Mouse (Mus musculus): ENCODE results near the gene Tsc22d2. TPM values are rescaled to one million over a fixed set of nuclear protein-coding genes. Genes with fewer than 3 reads are reported as not detected.

Tsc22d2 gene
- polyA plus RNA-seq, 1 experiment from 2014 or later, result 5.5 TPM

- no peak overlapping the region for H3K27ac ChIP-seq (ENCODE audit: low read depth)
Measured at GRCm38 (mm10) chr3:58411669-58412068, 2.8 kb upstream of the Tsc22d2 start.

DNA sequence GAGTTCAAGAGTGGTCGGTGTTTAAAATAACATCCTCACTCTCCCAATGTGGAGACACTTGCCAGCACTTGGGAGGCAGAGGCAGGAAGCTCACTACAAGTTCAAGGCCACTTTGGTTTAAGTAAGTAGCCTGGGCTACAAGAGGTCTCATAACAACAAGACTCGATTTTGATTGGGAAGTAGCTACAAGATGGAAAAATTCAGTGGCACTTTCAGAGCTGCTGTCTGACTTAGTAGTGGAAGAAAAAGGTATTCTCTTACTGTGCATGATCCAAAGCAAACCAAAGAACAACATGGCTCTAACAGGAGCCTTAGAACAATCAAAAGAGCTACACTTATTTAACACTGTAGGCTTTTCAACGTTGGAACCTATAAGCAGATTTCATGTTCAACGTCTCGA is 844 bp upstream of the Tsc22d2 start:
- DNase-seq (no peak), ATAC-seq (no peak)
- Histone ChIP-seq H3K27ac (ENCODE audit: low read depth) (peak overlapping the region; percentile 99), H3K27me3 (ENCODE audit: insufficient read depth, low read length) (no peaks in the 10 kb centered on the region), H3K9me3 (ENCODE audit: low read length) (no peaks in the 10 kb centered on the region), H3K4me2 (ENCODE audit: low read depth, low read length) (peak overlapping the region; percentile 96), H3K4me1 (ENCODE audit: insufficient read depth) (peaks cover 6% of the 10 kb centered on the region), H3K4me3 (ENCODE audit: low read depth, low read length) (peak overlapping the region; percentile 92), H3K36me3 (replicated peaks; ENCODE audit: insufficient read depth, low read length) (no peaks in the 10 kb centered on the region), H3K9ac (replicated peaks) (peak overlapping the region; percentile 98)
- TF ChIP-seq EP300 (IDR thresholded peaks at IDR 0.05; ENCODE audit: low read depth) (no peak), CTCF (IDR thresholded peaks at IDR 0.05; ENCODE audit: low read depth) (no peak)
- 34% methylated on average over 5 of the region's 5 CpGs for WGBS (ENCODE audit: insufficient replicate concordance)

More at GRCm38 (mm10) chr3:58411669-58412068, 2.8 kb upstream of the Tsc22d2 start:
- H3K9me3 ChIP-seq (ENCODE audit: low read length), result no peaks in the 10 kb centered on the region
- H3K4me1 ChIP-seq (ENCODE audit: insufficient read depth), result peaks cover 6% of the 10 kb centered on the region
- no peak overlapping the region for H3K4me2 ChIP-seq (ENCODE audit: low read depth, low read length)
- H3K9ac ChIP-seq (replicated peaks), result no peak overlapping the region
- no peak overlapping the region for H3K4me3 ChIP-seq (ENCODE audit: low read depth, low read length)
- ATAC-seq (no peak), DNase-seq (no peak)
- H3K36me3 ChIP-seq (replicated peaks; ENCODE audit: insufficient read depth, low read length), result no peaks in the 10 kb centered on the region
- H3K27me3 ChIP-seq (ENCODE audit: insufficient read depth, low read length), result no peaks in the 10 kb centered on the region
- TF ChIP-seq EP300 (IDR thresholded peaks at IDR 0.05; ENCODE audit: low read depth) (no peak), CTCF (IDR thresholded peaks at IDR 0.05; ENCODE audit: low read depth) (no peak)

DNA sequence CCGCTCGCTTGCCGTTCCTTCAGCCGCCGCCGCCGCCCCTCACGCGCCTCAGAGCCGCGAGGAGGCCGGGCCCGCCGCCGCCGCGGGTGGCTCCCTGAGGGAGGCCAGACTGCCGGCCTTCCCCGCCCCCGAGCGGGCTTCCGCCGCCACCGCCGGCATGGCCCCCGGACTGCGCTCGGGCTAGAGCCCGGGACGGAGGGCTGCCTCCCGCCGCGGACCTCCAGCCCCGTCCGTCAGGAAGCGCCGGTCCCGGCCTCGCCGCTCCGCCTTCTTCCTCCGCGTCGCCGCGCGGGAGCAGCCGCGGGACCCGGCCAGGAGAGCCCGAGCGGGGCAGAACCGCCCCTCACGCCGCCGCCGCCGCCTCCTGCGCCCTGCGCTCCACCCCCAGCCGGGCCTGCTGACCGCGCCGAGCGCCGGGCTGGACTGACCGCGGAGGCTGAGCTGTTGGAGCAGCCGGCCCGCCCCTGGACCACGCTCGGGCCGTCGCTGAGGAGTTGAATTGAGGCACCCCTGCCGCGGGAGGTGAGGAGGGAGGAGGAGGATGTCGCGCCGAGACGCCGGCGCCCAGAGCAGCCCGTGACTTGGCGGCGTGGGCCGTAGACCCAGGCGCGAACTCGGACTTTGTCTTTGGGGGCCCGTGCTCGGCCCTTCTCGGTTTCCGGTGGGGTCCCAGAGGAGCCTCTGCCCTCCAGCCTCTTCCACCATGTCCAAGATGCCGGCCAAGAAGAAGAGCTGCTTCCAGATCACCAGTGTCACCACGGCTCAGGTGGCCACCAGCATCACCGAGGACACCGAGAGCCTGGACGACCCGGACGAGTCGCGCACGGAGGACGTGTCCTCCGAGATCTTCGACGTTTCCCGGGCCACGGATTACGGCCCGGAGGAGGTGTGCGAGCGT is 720 bp downstream of the Tsc22d2 start:
- H3K27ac ChIP-seq (ENCODE audit: low read depth), result peak overlapping the region; percentile 99
- DNase-seq (peak; percentile 82), ATAC-seq (peak; percentile 66)
- H3K4me1 ChIP-seq (ENCODE audit: insufficient read depth), result peaks cover 8% of the 10 kb centered on the region
- no peak for TF ChIP-seq CTCF (IDR thresholded peaks at IDR 0.05; ENCODE audit: low read depth)
- no peak for TF ChIP-seq EP300 (IDR thresholded peaks at IDR 0.05; ENCODE audit: low read depth)
- H3K9me3 ChIP-seq (ENCODE audit: low read length), result no peaks in the 10 kb centered on the region
- peak overlapping the region; percentile 98 for H3K9ac ChIP-seq (replicated peaks)
- peak overlapping the region; percentile 96 for H3K4me2 ChIP-seq (ENCODE audit: low read depth, low read length)
- under 1% methylated on average over 102 of the region's 113 CpGs for WGBS (ENCODE audit: insufficient replicate concordance)
- no peaks in the 10 kb centered on the region for H3K27me3 ChIP-seq (ENCODE audit: insufficient read depth, low read length)
- no peaks in the 10 kb centered on the region for H3K36me3 ChIP-seq (replicated peaks; ENCODE audit: insufficient read depth, low read length)
- peak overlapping the region; percentile 92 for H3K4me3 ChIP-seq (ENCODE audit: low read depth, low read length)

GRCm38 (mm10) chr3:58415884-58416725 is 1.6 kb downstream of the Tsc22d2 start:
- H3K36me3 ChIP-seq (replicated peaks; ENCODE audit: insufficient read depth, low read length), result no peaks in the 10 kb centered on the region
- peaks cover 8% of the 10 kb centered on the region for H3K4me1 ChIP-seq (ENCODE audit: insufficient read depth)
- ATAC-seq (peak; percentile 67), DNase-seq (peak; percentile 89)
- no peaks in the 10 kb centered on the region for H3K9me3 ChIP-seq (ENCODE audit: low read length)
- peak overlapping the region; percentile 96 for H3K4me2 ChIP-seq (ENCODE audit: low read depth, low read length)
- H3K27me3 ChIP-seq (ENCODE audit: insufficient read depth, low read length), result no peaks in the 10 kb centered on the region
- TF ChIP-seq CTCF (IDR thresholded peaks at IDR 0.05; ENCODE audit: low read depth) (peak; percentile 82), EP300 (IDR thresholded peaks at IDR 0.05; ENCODE audit: low read depth) (no peak)
- peak overlapping the region; percentile 99 for H3K27ac ChIP-seq (ENCODE audit: low read depth)
- under 1% methylated on average over 85 of the region's 85 CpGs for WGBS (ENCODE audit: insufficient replicate concordance)
- H3K4me3 ChIP-seq (ENCODE audit: low read depth, low read length), result peak overlapping the region; percentile 92
- peak overlapping the region; percentile 98 for H3K9ac ChIP-seq (replicated peaks)

DNA sequence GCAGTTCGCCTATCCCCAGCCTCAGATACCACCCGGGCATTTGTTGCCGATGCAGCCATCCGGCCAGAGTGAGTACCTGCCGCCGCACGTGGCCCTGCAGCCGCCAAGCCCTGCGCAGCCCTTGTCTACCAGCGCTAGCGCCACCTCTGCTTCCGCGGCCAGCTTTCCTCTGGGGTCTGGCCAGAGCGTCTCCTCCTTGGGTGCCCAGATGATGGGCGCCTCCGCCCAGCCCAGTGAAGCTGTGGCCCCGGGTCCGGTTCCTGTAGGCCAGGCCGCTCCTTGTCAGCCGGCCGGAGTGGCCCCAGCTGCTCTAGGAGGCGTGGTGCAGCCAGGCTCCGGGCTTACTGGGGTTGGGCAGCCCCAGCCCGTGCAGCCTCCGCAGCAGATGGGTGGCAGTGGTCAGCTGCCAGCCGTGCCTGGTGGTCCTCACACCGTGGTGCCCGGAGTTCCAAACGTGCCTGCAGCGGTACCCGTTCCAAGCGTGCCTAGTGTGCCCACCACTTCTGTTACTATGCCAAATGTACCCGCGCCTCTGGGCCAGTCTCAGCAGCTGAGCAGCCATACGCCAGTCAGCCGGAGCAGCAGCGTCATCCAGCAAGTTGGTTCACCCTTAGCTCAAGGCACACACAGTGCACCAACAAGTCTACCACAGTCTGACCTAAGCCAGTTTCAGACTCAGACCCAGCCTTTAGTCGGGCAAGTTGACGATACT is 2.4 kb downstream of the Tsc22d2 start:
- no peaks in the 10 kb centered on the region for H3K27me3 ChIP-seq (ENCODE audit: insufficient read depth, low read length)
- peak overlapping the region; percentile 98 for H3K9ac ChIP-seq (replicated peaks)
- TF ChIP-seq CTCF (IDR thresholded peaks at IDR 0.05; ENCODE audit: low read depth) (no peak), EP300 (IDR thresholded peaks at IDR 0.05; ENCODE audit: low read depth) (no peak)
- peak; percentile 33 for ATAC-seq
- peak; percentile 70 for DNase-seq
- H3K4me3 ChIP-seq (ENCODE audit: low read depth, low read length), result peak overlapping the region; percentile 92
- under 1% methylated on average over 39 of the region's 39 CpGs for WGBS (ENCODE audit: insufficient replicate concordance)
- peak overlapping the region; percentile 99 for H3K27ac ChIP-seq (ENCODE audit: low read depth)
- H3K9me3 ChIP-seq (ENCODE audit: low read length), result no peaks in the 10 kb centered on the region
- no peaks in the 10 kb centered on the region for H3K36me3 ChIP-seq (replicated peaks; ENCODE audit: insufficient read depth, low read length)
- H3K4me2 ChIP-seq (ENCODE audit: low read depth, low read length), result peak overlapping the region; percentile 96
- peaks cover 8% of the 10 kb centered on the region for H3K4me1 ChIP-seq (ENCODE audit: insufficient read depth)

All from liver, postnatal 0 days (tissue).